In the genomic region with DNA sequence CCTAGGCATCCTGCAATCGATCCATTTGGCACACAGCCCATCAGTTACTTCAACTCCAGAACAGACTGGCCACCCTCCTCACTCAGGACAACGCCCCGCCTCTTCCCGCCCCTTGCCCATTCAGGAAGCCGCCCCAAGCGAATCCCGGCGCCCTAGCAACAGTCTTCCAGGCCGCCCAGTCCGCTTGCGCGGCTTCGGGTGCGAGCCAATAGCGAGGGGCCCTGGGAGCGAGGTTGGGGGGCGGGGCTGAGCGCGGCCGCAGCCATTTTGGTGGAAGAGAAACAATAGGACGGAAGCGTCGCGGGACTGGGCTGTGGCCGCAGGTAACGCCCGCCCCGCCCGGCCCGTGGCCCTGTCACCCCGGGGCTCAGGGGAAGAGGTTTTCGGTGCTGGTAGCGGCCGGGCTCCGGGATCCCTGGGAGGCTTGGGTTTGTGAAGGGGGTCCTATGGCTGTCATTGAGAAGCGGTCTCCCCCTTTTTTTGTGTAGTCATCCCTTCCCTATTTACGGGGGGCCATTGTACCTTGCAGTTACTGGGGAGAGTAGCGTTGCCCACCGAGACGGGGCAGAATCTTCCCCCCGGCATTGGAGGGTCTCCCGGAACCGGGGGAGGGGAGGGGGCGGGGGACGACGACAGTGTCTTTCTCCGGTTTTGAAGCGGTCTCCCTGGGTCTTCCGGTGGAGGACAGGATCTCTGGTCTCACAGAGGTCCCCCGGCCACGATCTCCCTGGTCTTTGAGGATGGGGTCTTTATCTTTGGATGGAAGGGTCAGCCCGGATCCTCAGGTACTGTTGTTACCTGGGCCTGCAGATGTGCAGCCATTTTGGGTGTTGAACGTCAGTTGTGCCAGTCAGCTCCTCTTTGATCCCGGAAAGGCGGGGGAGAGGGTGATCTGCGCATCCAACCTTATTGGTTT, we compare ENCODE assay signal across 8 mouse cellular contexts. TPM values are rescaled to one million over a fixed set of nuclear protein-coding genes. Genes with fewer than 3 reads are reported as not detected.
DNase-seq lines count a peak whose midpoint lies in the region; ATAC-seq lines count a peak whose summit lies in the region.

Ip6k2 (plus strand) TSS at position 249 of the 916 bp plus-strand sequence.

- under 1% methylated on average over 56 of the region's 56 CpGs for WGBS in heart, embryonic 13.5 days
- 1% methylated on average over 56 of the region's 56 CpGs for WGBS in liver, embryonic 12.5 days (ENCODE audit: insufficient replicate concordance)
- under 1% methylated on average over 56 of the region's 56 CpGs for WGBS in stomach, embryonic 15.5 days

- H3K4me1 ChIP-seq in heart, embryonic 13.5 days = peaks cover 55% of the 10 kb centered on the region
- H3K4me1 ChIP-seq in liver, embryonic 12.5 days = peaks cover 52% of the 10 kb centered on the region
- peaks cover 28% of the 10 kb centered on the region for H3K4me1 ChIP-seq in stomach, embryonic 15.5 days

- H3K27me3 ChIP-seq in heart, embryonic 13.5 days (replicated peaks) = no peaks in the 10 kb centered on the region
- H3K27me3 ChIP-seq in liver, embryonic 12.5 days (replicated peaks) = peaks cover 4% of the 10 kb centered on the region; the same call in 1 of the 2 replicates
- H3K27me3 ChIP-seq in stomach, embryonic 15.5 days (replicated peaks) = no peaks in the 10 kb centered on the region

- H3K36me3 ChIP-seq in heart, embryonic 13.5 days = peaks cover 12% of the 10 kb centered on the region
- H3K36me3 ChIP-seq in liver, embryonic 12.5 days = peaks cover 23% of the 10 kb centered on the region
- H3K36me3 ChIP-seq in stomach, embryonic 15.5 days = no peaks in the 10 kb centered on the region

- peak; percentile 96 for ATAC-seq in erythroid progenitor cell, adult 5-6 weeks (replicated peaks; ENCODE audit: low FRiP score, poor library complexity, severe bottlenecking)
- peak; percentile 93 for ATAC-seq in heart, embryonic 13.5 days (ENCODE audit: extremely low read depth, insufficient number of reproducible peaks, low FRiP score, low TSS enrichment)
- peak; percentile 98 for ATAC-seq in liver, embryonic 12.5 days
- peak; percentile 98 for ATAC-seq in stomach, embryonic 15.5 days (ENCODE audit: insufficient read depth, low FRiP score, low read depth)

- DNase-seq in CD4-positive helper T cell, adult 2 months (ENCODE audit: low read depth, low spot score) = peak; percentile 92
- peak; percentile 93 for DNase-seq in brain, embryonic 18.5 days (ENCODE audit: low read depth, low spot score)
- peak; percentile 98 for DNase-seq in kidney, postnatal 10 days
- DNase-seq in natural killer cell, adult 2 months (ENCODE audit: low spot score in 2 of 2) = peak; percentile 89 to 90

- peak within 1 kb of the TSS; percentile 90 for H3K4me3 ChIP-seq in heart, embryonic 13.5 days
- peak within 1 kb of the TSS; percentile 93 for H3K4me3 ChIP-seq in liver, embryonic 12.5 days
- peak within 1 kb of the TSS; percentile 93 for H3K4me3 ChIP-seq in stomach, embryonic 15.5 days (replicated peaks)

- no peaks in the 10 kb centered on the region for H3K9me3 ChIP-seq in heart, embryonic 13.5 days
- H3K9me3 ChIP-seq in liver, embryonic 12.5 days (replicated peaks) = no peaks in the 10 kb centered on the region
- H3K9me3 ChIP-seq in stomach, embryonic 15.5 days = no peaks in the 10 kb centered on the region

- peak within 1 kb of the TSS; percentile 88 for H3K27ac ChIP-seq in heart, embryonic 13.5 days (replicated peaks)
- peak within 1 kb of the TSS; percentile 82 for H3K27ac ChIP-seq in liver, embryonic 12.5 days
- H3K27ac ChIP-seq in stomach, embryonic 15.5 days = peak within 1 kb of the TSS; percentile 89

- peak within 1 kb of the TSS; percentile 99 for H3K9ac ChIP-seq in heart, embryonic 13.5 days
- peak within 1 kb of the TSS; percentile 96 for H3K9ac ChIP-seq in liver, embryonic 12.5 days
- H3K9ac ChIP-seq in stomach, embryonic 15.5 days = peak within 1 kb of the TSS; percentile 93

- H3K4me2 ChIP-seq in heart, embryonic 13.5 days = peak within 1 kb of the TSS; percentile 88
- peak within 1 kb of the TSS; percentile 72 for H3K4me2 ChIP-seq in liver, embryonic 12.5 days
- H3K4me2 ChIP-seq in stomach, embryonic 15.5 days = peak within 1 kb of the TSS; percentile 75

RNA-seq across cellular contexts. Expression of gene Ip6k2, which starts in this region (rescaled TPM):
- 16.2 and 32.7 TPM in 2 replicates for total RNA-seq in erythroid progenitor cell, adult 5-6 weeks (2015; ENCODE audit: low replicate concordance)
- total RNA-seq in erythroid progenitor cell, adult 5-6 weeks (2017; ENCODE audit: low replicate concordance) = 32.5 and 80.9 TPM in 2 replicates
- polyA plus RNA-seq in heart, embryonic 13.5 days (2015; fragmentation: Nextera tagmentation; extraction: Ambion mirVana) = 39.8 and 42.9 TPM in 2 replicates
- polyA plus RNA-seq in liver, embryonic 12.5 days (2016; fragmentation: Nextera tagmentation; extraction: Ambion mirVana) = 15.7 and 20.3 TPM in 2 replicates
- 71.3 and 81.9 TPM in 2 replicates for polyA plus RNA-seq in stomach, embryonic 15.5 days (2015; fragmentation: Nextera tagmentation; extraction: Ambion mirVana)

Comparison
In these comparisons a context has a peak if more than half of its experiments do, and no peak if none do; other contexts are left out.
1. Peak in every context shown above with its lines: DNase-seq, ATAC-seq, H3K4me3 ChIP-seq and H3K27ac ChIP-seq.